Mouse (Mus musculus) kidney, embryonic 15.5 days (tissue): ENCODE data around the gene Hddc3. TPM values are rescaled to one million over a fixed set of nuclear protein-coding genes. Genes with fewer than 3 reads are reported as not detected.
"Not testable (repeated sequence)": the region's sequence is repeated elsewhere in the genome, so short reads cannot be mapped to it uniquely, and the experiment has no call there.

Experiments used
- ATAC-seq: fragments of 200-750 bp; cut with Nextera tagmentation; replicated peaks from 2 replicates; pipeline ENCODE4 v1.8.0; 2017; ENCODE audit warnings: moderate TSS enrichment; ENCODE audit not compliant: low FRiP score
- H3K27ac ChIP-seq: fragments of 300-500 bp; sonication (generic); 2 replicates; pipeline ENCODE4 v1.5.1; 2015; ENCODE audit warnings: mild to moderate bottlenecking, inconsistent platforms
- H3K27me3 ChIP-seq: fragments of 300-500 bp; sonication (generic); 2 replicates; pipeline ENCODE4 v1.6.1; 2015; ENCODE audit warnings: inconsistent platforms
- H3K36me3 ChIP-seq: fragments of 300-500 bp; sonication (generic); 2 replicates; pipeline ENCODE4 v1.6.1; 2015; ENCODE audit warnings: inconsistent platforms
- H3K4me1 ChIP-seq: fragments of 300-500 bp; sonication (generic); 2 replicates; pipeline ENCODE4 v1.6.1; 2015; ENCODE audit warnings: inconsistent platforms
- H3K4me2 ChIP-seq: fragments of 300-500 bp; sonication (generic); 2 replicates; pipeline ENCODE4 v1.6.1; 2015; ENCODE audit warnings: moderate library complexity, mild to moderate bottlenecking, inconsistent platforms
- H3K4me3 ChIP-seq: fragments of 300-500 bp; sonication (generic); replicated peaks from 2 replicates; pipeline ENCODE4 v1.5.1; 2015; ENCODE audit warnings: mild to moderate bottlenecking, inconsistent platforms
- H3K9ac ChIP-seq: fragments of 300-500 bp; sonication (generic); 2 replicates; pipeline ENCODE4 v1.6.1; 2015; ENCODE audit warnings: mild to moderate bottlenecking, inconsistent platforms
- H3K9me3 ChIP-seq: fragments of 300-500 bp; sonication (generic); replicated peaks from 2 replicates; pipeline ENCODE4 v1.6.1; 2016; ENCODE audit warnings: inconsistent platforms
- WGBS: fragments of 180-500 bp; shearing (Covaris S2); methylation state at CpG from one replicate; pipeline ENCODE4 v1.1.7; 2015; ENCODE audit warnings: mixed read lengths; 5-methylcytosine and 5-hydroxymethylcytosine counted together
- polyA plus RNA-seq: library from polyadenylated mRNA; unstranded; fragments of >200 nt; fragmentation: Nextera tagmentation; extraction: Ambion mirVana; gene quantifications from 2 replicates; pipeline ENCODE4 v1.2.1, GENCODE M21; 2015

The Hddc3 gene
- polyA plus RNA-seq, 1 experiment from 2014 or later = 21.1 TPM

GRCm38 (mm10) chr7:80318670-80319069, 24.2 kb upstream of the Hddc3 start:
- no peaks in the 10 kb centered on the region for H3K9me3 ChIP-seq
- peaks cover 63% of the 10 kb centered on the region for H3K36me3 ChIP-seq
- H3K4me2 ChIP-seq = no peak overlapping the region
- no peak overlapping the region for H3K4me3 ChIP-seq
- no peak overlapping the region for H3K9ac ChIP-seq
- H3K4me1 ChIP-seq = peaks cover 12% of the 10 kb centered on the region
- WGBS = 88% methylated on average over 4 of the region's 4 CpGs
- ATAC-seq = no peak
- H3K27me3 ChIP-seq = no peaks in the 10 kb centered on the region
- no peak overlapping the region for H3K27ac ChIP-seq

- H3K4me1 ChIP-seq = peaks cover 13% of the 10 kb centered on the region
- peaks cover 51% of the 10 kb centered on the region for H3K36me3 ChIP-seq
- no peak overlapping the region for H3K4me2 ChIP-seq
- no peak overlapping the region for H3K27ac ChIP-seq
- WGBS = 86% methylated on average over 19 of the region's 19 CpGs
- H3K9me3 ChIP-seq = no peaks in the 10 kb centered on the region
- no peak for ATAC-seq
- no peaks in the 10 kb centered on the region for H3K27me3 ChIP-seq
- H3K9ac ChIP-seq = no peak overlapping the region
- H3K4me3 ChIP-seq = no peak overlapping the region
These were observed 22.9 kb upstream of the Hddc3 start for GRCm38 (mm10) chr7:80319846-80320496.

DNA sequence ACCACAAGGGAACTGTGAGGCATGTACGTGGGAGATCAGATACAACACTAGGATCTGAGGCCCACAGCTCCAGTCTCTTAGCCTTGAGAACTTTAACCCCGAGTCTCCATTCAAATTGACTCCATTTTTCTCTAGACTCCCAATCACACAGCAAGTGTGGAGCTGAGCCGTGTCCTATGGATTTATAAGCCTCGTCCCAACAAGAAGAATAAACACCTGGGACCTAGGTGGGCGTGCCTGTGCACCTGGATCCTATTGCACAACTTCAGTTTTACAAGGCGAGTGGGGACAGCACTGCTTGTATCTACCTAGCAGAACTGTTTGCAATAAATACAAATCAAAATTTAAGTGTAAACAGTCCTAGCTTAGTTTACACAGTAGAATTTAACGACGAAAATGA, 19.6 kb upstream of the Hddc3 start:
- Histone ChIP-seq H3K36me3 (peaks cover 55% of the 10 kb centered on the region), H3K27ac (peak overlapping the region; percentile 94), H3K9me3 (no peaks in the 10 kb centered on the region), H3K4me1 (peaks cover 17% of the 10 kb centered on the region), H3K4me2 (peak overlapping the region; percentile 80), H3K9ac (peak overlapping the region; percentile 71), H3K4me3 (peak overlapping the region; percentile 82), H3K27me3 (no peaks in the 10 kb centered on the region)
- WGBS = 16% methylated on average over 8 of the region's 8 CpGs
- no peak for ATAC-seq

DNA sequence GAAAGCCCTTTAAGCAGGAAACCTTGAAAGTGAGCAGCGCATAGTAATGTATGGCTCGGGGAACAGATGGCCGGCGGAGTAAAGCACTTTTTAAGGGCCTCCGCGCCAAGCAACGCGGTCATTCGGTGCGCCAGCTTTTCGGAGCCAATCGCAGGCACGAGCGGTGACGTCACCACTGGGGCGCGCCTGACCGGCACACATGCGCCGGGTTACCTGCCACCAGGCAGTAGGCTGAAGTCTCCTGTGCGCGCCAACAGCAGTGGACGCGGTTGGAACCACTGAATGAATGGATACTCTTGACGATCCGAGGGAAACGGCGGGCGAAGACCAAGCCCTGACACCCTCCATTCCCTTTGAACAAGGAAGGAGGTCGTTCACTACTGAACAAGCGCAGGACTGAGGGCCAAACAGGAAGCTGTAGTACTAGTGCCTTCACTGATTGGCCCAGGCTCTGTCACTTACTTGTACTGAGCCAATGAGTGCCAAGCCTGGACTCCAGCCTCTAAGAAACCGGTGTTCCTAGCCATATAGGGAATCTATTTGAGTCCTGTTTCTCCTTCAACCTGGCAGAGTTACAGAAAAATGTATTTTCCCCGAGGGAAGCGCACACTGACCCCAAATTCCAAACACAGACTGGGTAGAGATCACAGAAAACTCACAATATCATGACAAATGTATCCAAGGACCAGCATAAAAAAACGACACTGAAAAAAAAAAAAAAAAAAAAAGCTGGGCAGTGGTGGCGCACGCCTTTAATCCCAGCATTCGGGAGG, 18.7 kb upstream of the Hddc3 start, which contains the start of gene Rccd1:
TSS of gene Rccd1 (minus strand) at position 412 of the 773 bp plus-strand sequence.
- WGBS = 2% methylated on average over 38 of the region's 38 CpGs
- peak within 1 kb of the TSS; percentile 80 for H3K4me2 ChIP-seq
- H3K4me1 ChIP-seq = peaks cover 17% of the 10 kb centered on the region
- H3K27ac ChIP-seq = peak within 1 kb of the TSS; percentile 94
- no peaks in the 10 kb centered on the region for H3K9me3 ChIP-seq
- no peaks in the 10 kb centered on the region for H3K27me3 ChIP-seq
- peaks cover 57% of the 10 kb centered on the region for H3K36me3 ChIP-seq
- peak; percentile 99 for ATAC-seq
- H3K9ac ChIP-seq = peak within 1 kb of the TSS; percentile 71
- H3K4me3 ChIP-seq = peak within 1 kb of the TSS; percentile 82

DNA sequence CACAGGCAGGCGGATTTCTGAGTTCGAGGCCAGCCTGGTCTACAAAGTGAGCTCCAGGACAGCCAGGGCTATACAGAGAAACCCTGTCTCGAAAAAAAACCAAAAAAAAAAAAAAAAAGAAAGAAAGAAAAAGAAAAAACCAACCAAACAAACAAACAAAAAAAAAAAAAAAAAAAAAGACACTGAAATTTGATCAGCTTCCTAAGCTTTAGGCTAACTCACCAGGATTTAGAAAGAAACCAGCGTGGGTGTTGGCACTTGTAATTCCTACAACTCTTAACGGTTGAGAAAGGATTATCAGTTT, 18.1 kb upstream of the Hddc3 start:
- ATAC-seq = not testable (repeated sequence)
- WGBS = 60% methylated on average over 5 of the region's 5 CpGs
- H3K27ac ChIP-seq = peak overlapping the region; percentile 94

GRCm38 (mm10) chr7:80325292-80325868, 17.5 kb upstream of the Hddc3 start:
- 94% methylated on average over 16 of the region's 16 CpGs for WGBS
- Histone ChIP-seq H3K9ac (no peak overlapping the region), H3K27me3 (no peaks in the 10 kb centered on the region), H3K4me1 (peaks cover 17% of the 10 kb centered on the region), H3K36me3 (peaks cover 62% of the 10 kb centered on the region), H3K9me3 (no peaks in the 10 kb centered on the region), H3K27ac (peak overlapping the region; percentile 94; the same call in 1 of the 2 replicates), H3K4me3 (no peak overlapping the region), H3K4me2 (no peak overlapping the region)
- no peak for ATAC-seq

More for the DNA sequence above, 18.1 kb upstream of the Hddc3 start:
- peak overlapping the region; percentile 80 for H3K4me2 ChIP-seq
- not testable (repeated sequence) for H3K27me3 ChIP-seq, H3K9me3 ChIP-seq, H3K9ac ChIP-seq
- peaks cover 17% of the 10 kb centered on the region for H3K4me1 ChIP-seq
- peaks cover 62% of the 10 kb centered on the region for H3K36me3 ChIP-seq
- H3K4me3 ChIP-seq = peak overlapping the region; percentile 82; the same call in 1 of the 2 replicates

DNA sequence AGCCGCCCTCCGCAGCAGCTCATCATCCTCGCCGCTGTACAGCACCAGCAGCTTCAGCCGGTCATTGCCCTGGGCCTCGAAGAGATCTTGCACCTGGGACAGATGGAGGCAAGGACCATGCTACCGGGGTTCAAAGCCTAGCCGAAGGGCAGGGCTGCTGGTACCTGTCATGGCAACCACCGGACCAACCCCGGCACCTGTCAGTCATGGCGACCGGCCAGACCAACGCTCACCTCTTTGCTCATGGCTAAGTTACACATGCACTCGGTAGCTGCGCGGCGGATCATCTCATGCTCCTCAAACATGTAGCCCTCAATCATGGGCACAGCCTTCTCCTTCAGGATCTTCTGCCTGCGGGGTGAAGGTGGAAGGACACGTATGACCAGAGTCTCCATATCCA, 16.8 kb upstream of the Hddc3 start:
- H3K9me3 ChIP-seq = no peaks in the 10 kb centered on the region
- ATAC-seq = no peak
- H3K27ac ChIP-seq = no peak overlapping the region
- H3K9ac ChIP-seq = no peak overlapping the region
- H3K4me1 ChIP-seq = peaks cover 17% of the 10 kb centered on the region
- no peak overlapping the region for H3K4me2 ChIP-seq
- H3K27me3 ChIP-seq = no peaks in the 10 kb centered on the region
- WGBS = 97% methylated on average over 19 of the region's 19 CpGs
- H3K4me3 ChIP-seq = no peak overlapping the region
- H3K36me3 ChIP-seq = peaks cover 62% of the 10 kb centered on the region

GRCm38 (mm10) chr7:80330278-80330677, 12.6 kb upstream of the Hddc3 start:
- Histone ChIP-seq H3K9me3 (no peaks in the 10 kb centered on the region), H3K27me3 (no peaks in the 10 kb centered on the region), H3K36me3 (peaks cover 100% of the 10 kb centered on the region), H3K9ac (no peak overlapping the region), H3K4me2 (no peak overlapping the region), H3K4me1 (peaks cover 1% of the 10 kb centered on the region; the same call in 1 of the 2 replicates), H3K27ac (no peak overlapping the region), H3K4me3 (no peak overlapping the region)
- 90% methylated on average over 8 of the region's 8 CpGs for WGBS
- no peak for ATAC-seq

DNA sequence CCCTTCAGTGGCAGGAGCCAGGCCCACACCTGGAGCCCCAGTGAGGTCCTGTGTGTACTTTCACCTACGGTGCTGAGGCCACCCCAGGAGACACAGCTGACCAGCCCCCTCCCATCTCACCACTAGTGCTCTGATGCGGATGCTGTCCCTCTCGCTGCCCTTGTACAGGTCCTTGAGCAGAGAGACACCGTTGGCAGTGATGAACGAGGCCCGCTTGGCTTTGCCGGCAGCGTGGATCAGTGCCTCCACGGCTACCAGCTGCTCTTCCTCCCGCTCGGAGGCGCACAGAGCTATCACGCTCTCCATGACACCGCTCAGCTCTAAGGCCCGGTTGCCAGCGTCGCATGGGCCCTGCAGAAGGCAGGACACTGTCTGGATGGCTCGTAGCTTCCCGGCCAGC, 11.5 kb upstream of the Hddc3 start:
- Histone ChIP-seq H3K36me3 (peaks cover 100% of the 10 kb centered on the region), H3K4me3 (no peak overlapping the region), H3K27me3 (no peaks in the 10 kb centered on the region), H3K27ac (no peak overlapping the region), H3K9ac (no peak overlapping the region), H3K4me2 (no peak overlapping the region), H3K4me1 (no peaks in the 10 kb centered on the region), H3K9me3 (no peaks in the 10 kb centered on the region)
- no peak for ATAC-seq
- 91% methylated on average over 19 of the region's 19 CpGs for WGBS

DNA sequence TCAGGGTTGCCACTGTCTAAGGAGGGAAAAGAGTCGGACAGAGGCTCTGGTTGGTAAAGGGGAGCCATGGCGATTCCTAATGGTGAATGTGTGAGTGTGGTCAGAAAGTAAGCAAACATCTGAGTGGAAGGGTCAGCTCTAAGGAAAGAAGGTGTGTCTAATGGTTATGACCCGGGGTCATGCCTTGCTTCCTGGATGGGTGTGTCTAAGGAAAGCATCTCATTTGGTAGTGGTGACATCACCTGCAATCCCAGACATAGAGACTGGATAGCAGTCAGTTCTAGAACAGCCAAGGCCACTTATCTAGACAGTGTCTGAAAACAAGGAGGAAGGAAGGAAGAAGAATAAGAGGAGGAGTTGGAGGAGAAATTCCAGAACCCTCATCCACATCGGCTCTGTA, 8.1 kb upstream of the Hddc3 start:
- 90% methylated on average over 4 of the region's 4 CpGs for WGBS
- H3K4me3 ChIP-seq = no peak overlapping the region
- H3K9ac ChIP-seq = no peak overlapping the region
- peaks cover 17% of the 10 kb centered on the region for H3K4me1 ChIP-seq
- no peak overlapping the region for H3K4me2 ChIP-seq
- no peaks in the 10 kb centered on the region for H3K9me3 ChIP-seq
- no peaks in the 10 kb centered on the region for H3K27me3 ChIP-seq
- no peak for ATAC-seq
- no peak overlapping the region for H3K27ac ChIP-seq
- H3K36me3 ChIP-seq = peaks cover 88% of the 10 kb centered on the region

DNA sequence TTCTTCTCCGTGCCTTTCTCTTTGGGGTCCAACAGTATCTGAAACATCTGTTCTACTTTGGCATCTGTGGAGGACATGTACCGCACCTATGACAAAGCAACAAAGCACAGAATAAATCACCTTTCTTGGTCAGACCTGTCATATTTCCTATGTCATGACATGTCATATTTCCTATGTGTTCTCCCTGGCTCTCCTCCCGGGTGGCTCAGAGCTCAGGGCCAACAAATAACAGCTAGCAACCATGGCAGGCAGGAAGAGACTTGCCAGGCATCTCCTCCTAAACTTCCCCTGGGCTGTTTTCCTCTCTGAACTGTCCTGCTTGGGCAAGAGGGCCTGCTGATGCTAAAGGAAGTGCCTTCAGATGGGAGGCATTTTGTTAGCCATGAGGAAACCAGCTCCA, 6.0 kb upstream of the Hddc3 start:
- no peak for ATAC-seq
- Histone ChIP-seq H3K9ac (no peak overlapping the region), H3K27me3 (no peaks in the 10 kb centered on the region), H3K4me2 (no peak overlapping the region), H3K9me3 (no peaks in the 10 kb centered on the region), H3K27ac (no peak overlapping the region), H3K36me3 (peaks cover 67% of the 10 kb centered on the region), H3K4me1 (peaks cover 29% of the 10 kb centered on the region), H3K4me3 (no peak overlapping the region)
- WGBS = 86% methylated on average over 3 of the region's 3 CpGs

DNA sequence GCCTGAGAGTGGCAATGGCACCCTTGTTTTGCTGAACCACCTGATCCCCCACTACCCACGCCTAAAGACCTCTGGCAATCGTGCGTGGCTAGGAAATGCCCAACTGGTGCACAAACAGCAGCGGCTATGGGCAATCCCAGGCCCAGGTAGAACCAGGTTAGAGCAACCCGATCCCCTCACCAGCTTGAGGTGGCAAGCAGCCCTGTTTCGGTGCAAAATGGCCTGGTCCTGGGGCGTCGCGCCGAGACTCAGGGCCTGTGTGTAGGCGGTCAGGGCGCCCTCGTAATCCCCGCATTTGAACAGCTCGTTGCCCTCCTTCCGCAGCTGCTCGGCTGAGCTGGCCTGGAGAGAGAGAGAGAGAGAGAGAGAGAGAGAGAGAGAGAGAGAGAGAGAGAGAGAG, 3.5 kb upstream of the Hddc3 start:
- WGBS = 8% methylated on average over 16 of the region's 17 CpGs
- Histone ChIP-seq H3K4me2 (peak overlapping the region; percentile 87), H3K9me3 (no peaks in the 10 kb centered on the region), H3K27me3 (no peaks in the 10 kb centered on the region), H3K4me3 (peak overlapping the region; percentile 77), H3K36me3 (peaks cover 43% of the 10 kb centered on the region), H3K27ac (no peak overlapping the region), H3K9ac (peak overlapping the region; percentile 59), H3K4me1 (peaks cover 42% of the 10 kb centered on the region)
- no peak for ATAC-seq
